Mouse (Mus musculus) activated CD4-positive, CD25-positive, alpha-beta regulatory T cell (primary cell): ENCODE results near the gene Adam1a. TPM values are rescaled to one million over a fixed set of nuclear protein-coding genes. Genes with fewer than 3 reads are reported as not detected.

Source experiments
- polyA plus RNA-seq, 2 experiments: library from polyadenylated mRNA; unstranded; fragments of 100-300 nt; shearing (Covaris generic); gene quantifications; one replicate each; pipeline ENCODE4 v1.2.1; 2017

Gene Adam1a
- 1 to 10 TPM in 1 of 2 experiments, under 1 TPM in 1; 0.76 to 1.2 TPM for polyA plus RNA-seq

GRCm38 (mm10) chr5:121544910-121545792 lies at the start of gene Adam1a, which contains the start of gene Gm42878:
TSS of gene Adam1a (minus strand) at chr5:121545482.
TSS of gene Gm42878 (minus strand) at chr5:121545482.

GRCm38 (mm10) chr5:121593451-121594401 lies 48.4 kb upstream of the Adam1a start, which contains the start of gene Aldh2:
TSS of gene Aldh2 (minus strand) at chr5:121593824.

GRCm38 (mm10) chr5:121545793-121546529 lies 679 bp upstream of the Adam1a start, which contains the start of gene Mapkapk5:
TSS of gene Mapkapk5 (minus strand) at chr5:121545905.

GRCm38 (mm10) chr5:121503231-121503630 lies 42.1 kb downstream of the Adam1a start, which contains the start of gene Adam1b:
TSS of gene Adam1b (minus strand) at chr5:121503435.

Other genes with a start within 250 kb of the Adam1a start
- 10 to 100 TPM; 65.6 to 93.9 TPM for gene Trafd1, start 159.8 kb downstream of the Adam1a start, polyA plus RNA-seq
- gene Naa25, start 147.5 kb downstream of the Adam1a start, polyA plus RNA-seq = 10 to 100 TPM; 26.1 to 31.5 TPM
- gene Tmem116, start 93.6 kb downstream of the Adam1a start, polyA plus RNA-seq = under 1 TPM; 0.30 to 0.57 TPM
- gene Erp29, start 93.0 kb downstream of the Adam1a start, polyA plus RNA-seq = 10 to 100 TPM; 62.8 to 76.4 TPM
- under 1 TPM; 0.07 to 0.22 TPM for gene Adam1b, start 42.0 kb downstream of the Adam1a start, polyA plus RNA-seq
- gene Gm42878, start within 50 bp of the Adam1a start, polyA plus RNA-seq = not detected
- 10 to 100 TPM; 39.8 to 44.0 TPM for gene Mapkapk5, start 423 bp upstream of the Adam1a start, polyA plus RNA-seq
- 10 to 100 TPM; 18.0 to 22.6 TPM for gene Aldh2, start 48.3 kb upstream of the Adam1a start, polyA plus RNA-seq
- gene Acad12, start 73.5 kb upstream of the Adam1a start, polyA plus RNA-seq = under 1 TPM; 0.57 to 0.70 TPM
- 1 to 10 TPM; 4.6 to 5.2 TPM for gene Acad10, start 115.0 kb upstream of the Adam1a start, polyA plus RNA-seq
- gene Brap, start 115.1 kb upstream of the Adam1a start, polyA plus RNA-seq = 10 to 100 TPM; 55.0 to 69.2 TPM
- 10 to 100 TPM; 42.9 to 49.8 TPM for gene Atxn2, start 165.9 kb upstream of the Adam1a start, polyA plus RNA-seq